Mouse (Mus musculus): ENCODE measurements around the gene Vmn1r201. TPM values are rescaled to one million over a fixed set of nuclear protein-coding genes. Genes with fewer than 3 reads are reported as not detected.

Gene Vmn1r201
- not detected for total RNA-seq (2021)

DNA sequence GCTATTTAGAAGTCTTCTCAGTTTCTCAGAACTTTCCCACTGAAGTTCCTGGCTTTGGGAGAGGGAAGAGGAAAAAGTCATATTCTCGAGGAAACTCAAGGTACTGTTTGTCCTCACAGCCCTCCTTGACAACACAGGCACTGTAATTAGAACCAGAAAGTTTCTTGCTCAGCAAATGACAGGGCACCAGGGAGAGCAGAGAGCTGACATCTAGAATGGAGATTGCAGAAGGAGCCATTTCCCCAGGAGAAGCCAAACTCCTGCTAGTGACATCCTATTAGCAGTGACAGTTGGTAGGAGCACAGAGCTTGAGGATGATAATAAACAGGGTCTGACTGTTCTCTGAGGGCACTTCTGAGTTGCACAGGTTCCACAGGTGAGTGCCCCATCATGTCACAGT, at the start of gene Vmn1r201:
TSS of gene Vmn1r201 (plus strand) at position 301 of the 400 bp plus-strand sequence.
- no peak for DNase-seq

DNA sequence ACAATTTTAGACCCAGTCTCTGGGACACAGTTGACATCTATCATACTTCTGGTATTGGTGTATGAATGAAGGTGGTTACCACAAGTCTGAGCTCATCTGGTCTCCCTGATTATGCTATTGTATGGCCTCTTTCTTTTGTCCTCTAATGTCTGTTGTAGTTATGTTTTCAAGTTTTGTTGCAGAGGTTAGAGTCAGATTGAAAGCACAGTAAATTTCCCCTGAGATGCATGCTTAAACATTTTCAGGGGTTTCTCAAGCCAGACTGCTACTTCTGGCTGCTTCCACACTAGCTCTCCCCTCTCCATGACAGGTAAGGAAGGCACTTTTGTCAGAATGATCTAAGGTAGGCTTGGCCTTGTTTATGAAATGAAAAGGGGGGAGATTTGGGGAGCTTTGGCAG, 16.6 kb upstream of the Vmn1r201 start:
- no peak for DNase-seq

DNA sequence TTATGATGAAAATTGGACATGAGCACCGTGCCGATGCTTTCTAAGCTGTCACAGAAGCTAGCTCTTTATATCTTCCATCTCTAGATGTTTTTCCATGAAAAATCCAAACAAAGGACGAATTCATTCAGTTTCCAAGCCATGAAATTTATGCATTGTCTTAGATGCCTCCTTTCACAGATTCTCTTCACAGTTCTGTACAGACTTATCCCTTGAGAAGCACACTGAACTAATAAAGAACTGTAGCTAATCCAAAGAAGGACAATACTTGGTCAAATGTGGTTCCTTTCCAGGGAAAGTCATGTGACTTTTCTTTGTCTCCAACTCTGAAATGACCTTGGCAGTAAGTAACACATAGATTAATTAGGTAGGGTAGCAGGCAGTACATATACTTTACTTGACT, 30.7 kb downstream of the Vmn1r201 start:
- no peak for DNase-seq

DNA sequence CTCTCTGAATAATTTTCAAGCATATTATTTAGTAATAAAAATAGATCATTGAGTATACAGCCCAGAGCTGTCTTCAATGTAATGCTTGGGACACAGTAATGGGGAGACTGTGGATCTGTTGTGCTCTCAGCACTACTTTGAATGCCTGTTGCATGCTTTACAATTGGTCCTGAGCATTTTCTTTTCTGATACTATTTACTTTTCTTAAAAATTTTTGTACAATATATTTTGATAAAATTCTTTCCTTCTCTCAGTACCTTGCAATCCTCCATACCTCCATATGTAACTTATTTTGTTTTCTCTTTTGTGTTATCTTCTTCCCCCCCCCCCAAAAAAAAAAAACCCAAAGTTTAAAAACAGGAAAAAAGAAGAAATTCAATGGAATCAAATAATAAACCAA, 33.6 kb downstream of the Vmn1r201 start, which contains the start of gene Vmn1r202:
TSS of gene Vmn1r202 (minus strand) at position 101 of the 400 bp plus-strand sequence.
- no peak for DNase-seq

DNA sequence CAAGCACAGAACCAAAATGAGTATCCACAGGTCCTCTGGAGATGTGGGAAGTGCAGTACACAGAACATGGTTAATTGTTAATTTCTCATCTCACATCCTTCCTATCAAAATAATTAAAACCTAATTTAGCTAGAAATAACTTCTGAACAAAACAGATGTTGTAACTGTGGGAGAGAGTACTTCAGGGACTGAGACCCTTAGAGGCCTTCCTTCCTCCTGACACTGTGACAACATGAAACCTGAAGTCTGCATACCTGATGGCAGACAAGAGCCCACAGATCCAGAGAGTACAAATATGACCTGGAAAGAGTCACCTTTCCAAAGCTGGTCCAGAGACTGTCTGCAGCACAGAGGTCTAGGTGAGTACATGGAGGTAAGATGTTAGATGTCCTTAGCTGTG, 46.1 kb downstream of the Vmn1r201 start, which contains the start of gene Vmn1r203:
TSS of gene Vmn1r203 (plus strand) at position 301 of the 400 bp plus-strand sequence.
- DNase-seq = no peak

Other genes with a start within 250 kb of the Vmn1r201 start
- gene Vmn1r193, start 248.8 kb upstream of the Vmn1r201 start, total RNA-seq (2021) = not detected
- gene Vmn1r194, start 227.7 kb upstream of the Vmn1r201 start, total RNA-seq (2021) = not detected
- not detected for gene Vmn1r195, start 201.4 kb upstream of the Vmn1r201 start, total RNA-seq (2021)
- not detected for gene Vmn1r196, start 182.0 kb upstream of the Vmn1r201 start, total RNA-seq (2021)
- not detected for gene Vmn1r197, start 147.3 kb upstream of the Vmn1r201 start, total RNA-seq (2021)
- gene Vmn1r198, start 121.6 kb upstream of the Vmn1r201 start, total RNA-seq (2021) = not detected
- not detected for gene Vmn1r199, start 92.1 kb upstream of the Vmn1r201 start, total RNA-seq (2021)
- not detected for gene Vmn1r200, start 81.5 kb upstream of the Vmn1r201 start, total RNA-seq (2021)
- not detected for gene Vmn1r202, start 33.5 kb downstream of the Vmn1r201 start, total RNA-seq (2021)
- not detected for gene Vmn1r203, start 46.2 kb downstream of the Vmn1r201 start, total RNA-seq (2021)
- gene Vmn1r204, start 81.3 kb downstream of the Vmn1r201 start, total RNA-seq (2021) = not detected
- not detected for gene Vmn1r205, start 121.1 kb downstream of the Vmn1r201 start, total RNA-seq (2021)
- not detected for gene Vmn1r206, start 152.3 kb downstream of the Vmn1r201 start, total RNA-seq (2021)

Measured in layer of hippocampus, postnatal 36 days (tissue).